Mouse (Mus musculus): ENCODE measurements around the gene Pla2g4e. TPM values are rescaled to one million over a fixed set of nuclear protein-coding genes. Genes with fewer than 3 reads are reported as not detected.
A peak's percentile ranks its signal among the peaks of the same experiment; 100 is the strongest.

Gene Pla2g4e
- not detected in 2 replicates for polyA plus RNA-seq (2016; fragmentation: Nextera tagmentation; extraction: Ambion mirVana)

GRCm38 (mm10) chr2:120244679-120245420 is at the start of gene Pla2g4e:
Gene Pla2g4e, minus strand, starts transcription at chr2:120245335.
- H3K27ac ChIP-seq (replicated peaks), result no peak within 1 kb of the TSS; the same call in 1 of the 2 replicates
- H3K4me1 ChIP-seq, result peaks cover 11% of the 10 kb centered on the region
- H3K4me3 ChIP-seq, result peak within 1 kb of the TSS; percentile 59
- DNase-seq (ENCODE audit: low spot score), result peak; percentile 63
- no peaks in the 10 kb centered on the region for H3K9me3 ChIP-seq
- no peaks in the 10 kb centered on the region for H3K36me3 ChIP-seq (replicated peaks)
- peaks cover 40% of the 10 kb centered on the region for H3K27me3 ChIP-seq (replicated peaks; ENCODE audit: low read depth, poor library complexity, severe bottlenecking)
- WGBS, result 3% methylated on average over 27 of the region's 27 CpGs

DNA sequence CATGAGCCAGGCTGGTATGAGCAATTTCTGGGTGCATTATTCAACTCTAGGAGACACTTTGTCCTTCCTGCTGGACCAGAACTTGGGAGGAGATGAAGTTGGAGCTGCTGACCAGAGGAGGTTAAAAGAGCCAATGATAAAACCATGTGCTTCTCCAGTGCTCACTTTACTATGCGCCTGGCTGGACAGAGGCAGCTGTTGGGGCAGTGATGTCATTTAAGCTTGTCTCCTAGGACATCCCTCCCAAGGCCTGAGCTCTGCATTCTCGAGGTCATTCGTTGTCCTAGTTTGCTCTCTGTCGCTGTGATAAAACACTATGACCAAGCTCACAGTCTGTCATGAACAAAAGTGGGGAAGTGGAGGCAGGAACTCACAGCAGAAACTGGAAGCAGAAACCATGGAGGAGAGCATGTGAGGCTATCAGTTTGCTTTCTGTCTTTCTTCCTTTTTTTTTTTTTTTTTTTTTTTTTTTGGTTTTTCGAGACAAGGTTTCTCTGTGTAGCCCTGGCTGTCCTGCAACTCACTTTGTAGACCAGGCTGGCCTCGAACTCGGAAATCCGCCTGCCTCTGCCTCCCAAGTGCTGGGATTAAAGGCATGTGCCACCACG is 46.4 kb upstream of the Pla2g4e start:
- no peak for DNase-seq (ENCODE audit: low spot score)
- Histone ChIP-seq H3K27ac (replicated peaks) (no peak overlapping the region), H3K36me3 (replicated peaks) (no peaks in the 10 kb centered on the region), H3K4me3 (no peak overlapping the region), H3K9me3 (no peaks in the 10 kb centered on the region), H3K27me3 (replicated peaks; ENCODE audit: low read depth, poor library complexity, severe bottlenecking) (no peaks in the 10 kb centered on the region), H3K4me1 (no peaks in the 10 kb centered on the region)
- 89% methylated on average over 8 of the region's 9 CpGs for WGBS

GRCm38 (mm10) chr2:120288995-120289394 is 43.9 kb upstream of the Pla2g4e start, which contains the start of gene Pla2g4d:
Gene Pla2g4d, minus strand, starts transcription at chr2:120289197.
- DNase-seq (ENCODE audit: low spot score), result no peak
- Histone ChIP-seq H3K36me3 (replicated peaks) (no peaks in the 10 kb centered on the region), H3K4me1 (no peaks in the 10 kb centered on the region), H3K9me3 (no peaks in the 10 kb centered on the region), H3K27me3 (replicated peaks; ENCODE audit: low read depth, poor library complexity, severe bottlenecking) (no peaks in the 10 kb centered on the region), H3K4me3 (no peak within 1 kb of the TSS), H3K27ac (replicated peaks) (no peak within 1 kb of the TSS)
- 72% methylated on average over 5 of the region's 5 CpGs for WGBS

DNA sequence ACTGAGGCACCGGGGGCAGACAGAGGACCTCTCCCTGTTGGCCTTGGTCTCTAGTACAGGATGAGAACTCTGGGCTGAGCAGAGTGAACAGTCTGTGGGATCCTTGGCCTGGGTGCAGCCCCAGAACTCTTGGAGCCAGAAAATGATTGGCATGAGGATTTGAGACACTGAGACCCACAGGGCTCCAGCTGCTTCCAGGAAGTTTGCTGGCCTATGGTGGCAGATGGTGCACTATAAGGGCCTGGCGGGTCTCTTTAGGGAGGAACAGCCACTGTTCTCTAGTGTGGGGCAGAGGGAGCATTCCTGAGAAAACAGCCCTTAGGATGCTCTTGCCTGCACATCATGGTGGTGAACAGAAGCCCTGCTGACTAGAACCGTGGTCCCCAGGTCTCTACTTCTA is 43.3 kb upstream of the Pla2g4e start:
- H3K9me3 ChIP-seq, result no peaks in the 10 kb centered on the region
- H3K27me3 ChIP-seq (replicated peaks; ENCODE audit: low read depth, poor library complexity, severe bottlenecking), result no peaks in the 10 kb centered on the region
- DNase-seq (ENCODE audit: low spot score), result no peak
- no peaks in the 10 kb centered on the region for H3K36me3 ChIP-seq (replicated peaks)
- H3K4me1 ChIP-seq, result 0 out of 2 replicates have a peak, but pooled peaks cover 3% of the 10 kb centered on the region
- WGBS, result 87% methylated on average over 3 of the region's 3 CpGs
- no peak overlapping the region for H3K27ac ChIP-seq (replicated peaks)
- no peak overlapping the region for H3K4me3 ChIP-seq

- 73% methylated on average over 4 of the region's 4 CpGs for WGBS
- Histone ChIP-seq H3K9me3 (no peaks in the 10 kb centered on the region), H3K27me3 (replicated peaks; ENCODE audit: low read depth, poor library complexity, severe bottlenecking) (no peaks in the 10 kb centered on the region), H3K36me3 (replicated peaks) (no peaks in the 10 kb centered on the region), H3K27ac (replicated peaks) (no peak overlapping the region), H3K4me1 (0 out of 2 replicates have a peak, but pooled peaks cover 3% of the 10 kb centered on the region), H3K4me3 (no peak overlapping the region)
- DNase-seq (ENCODE audit: low spot score), result no peak
Observed at GRCm38 (mm10) chr2:120285639-120286038, 40.5 kb upstream of the Pla2g4e start.

DNA sequence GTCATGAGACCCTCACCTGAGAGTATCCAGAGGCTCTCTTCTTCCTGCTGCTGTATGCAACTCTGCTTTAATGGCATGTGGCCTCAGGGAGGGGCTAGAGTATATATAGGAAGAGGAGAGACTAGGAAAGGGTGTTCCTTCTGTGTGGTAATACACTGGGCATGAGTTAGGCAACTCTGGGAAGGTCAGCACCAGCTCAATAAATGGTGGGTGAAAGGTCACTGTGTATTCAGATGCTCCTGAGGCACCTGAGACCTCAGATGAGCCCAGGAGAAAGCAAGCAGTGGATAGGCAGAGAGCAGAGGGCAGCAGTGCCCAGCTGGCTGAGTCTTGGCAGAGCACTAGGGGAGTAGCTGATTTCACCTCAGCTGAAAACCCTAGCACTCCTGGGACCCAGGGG is 39.6 kb upstream of the Pla2g4e start:
- H3K27me3 ChIP-seq (replicated peaks; ENCODE audit: low read depth, poor library complexity, severe bottlenecking), result no peaks in the 10 kb centered on the region
- H3K36me3 ChIP-seq (replicated peaks), result no peaks in the 10 kb centered on the region
- H3K27ac ChIP-seq (replicated peaks), result no peak overlapping the region
- H3K4me3 ChIP-seq, result no peak overlapping the region
- H3K4me1 ChIP-seq, result peaks cover 3% of the 10 kb centered on the region; the same call in 1 of the 2 replicates
- DNase-seq (ENCODE audit: low spot score), result no peak
- H3K9me3 ChIP-seq, result no peaks in the 10 kb centered on the region

- DNase-seq (ENCODE audit: low spot score), result no peak
- Histone ChIP-seq H3K27me3 (replicated peaks; ENCODE audit: low read depth, poor library complexity, severe bottlenecking) (no peaks in the 10 kb centered on the region), H3K36me3 (replicated peaks) (no peaks in the 10 kb centered on the region), H3K4me3 (no peak overlapping the region), H3K9me3 (no peaks in the 10 kb centered on the region), H3K4me1 (peaks cover 3% of the 10 kb centered on the region; the same call in 1 of the 2 replicates), H3K27ac (replicated peaks) (no peak overlapping the region)
- 83% methylated on average over 5 of the region's 5 CpGs for WGBS
Observed at GRCm38 (mm10) chr2:120284094-120284493, 39.0 kb upstream of the Pla2g4e start.

- no peak overlapping the region for H3K4me3 ChIP-seq
- 56% methylated on average over 6 of the region's 6 CpGs for WGBS
- no peak overlapping the region for H3K27ac ChIP-seq (replicated peaks)
- H3K27me3 ChIP-seq (replicated peaks; ENCODE audit: low read depth, poor library complexity, severe bottlenecking), result no peaks in the 10 kb centered on the region
- no peak for DNase-seq (ENCODE audit: low spot score)
- no peaks in the 10 kb centered on the region for H3K9me3 ChIP-seq
- peaks cover 3% of the 10 kb centered on the region; the same call in 1 of the 2 replicates for H3K4me1 ChIP-seq
- no peaks in the 10 kb centered on the region for H3K36me3 ChIP-seq (replicated peaks)
Observed at GRCm38 (mm10) chr2:120283550-120283949, 38.4 kb upstream of the Pla2g4e start.

- Histone ChIP-seq H3K36me3 (replicated peaks) (no peaks in the 10 kb centered on the region), H3K9me3 (no peaks in the 10 kb centered on the region), H3K4me1 (peaks cover 3% of the 10 kb centered on the region; the same call in 1 of the 2 replicates), H3K4me3 (no peak overlapping the region), H3K27me3 (replicated peaks; ENCODE audit: low read depth, poor library complexity, severe bottlenecking) (no peaks in the 10 kb centered on the region), H3K27ac (replicated peaks) (no peak overlapping the region)
- 47% methylated on average over 3 of the region's 3 CpGs for WGBS
- DNase-seq (ENCODE audit: low spot score), result no peak
Observed at GRCm38 (mm10) chr2:120281221-120281620, 36.1 kb upstream of the Pla2g4e start.

- Histone ChIP-seq H3K4me1 (peaks cover 3% of the 10 kb centered on the region; the same call in 1 of the 2 replicates), H3K9me3 (no peaks in the 10 kb centered on the region), H3K36me3 (replicated peaks) (no peaks in the 10 kb centered on the region), H3K4me3 (no peak overlapping the region), H3K27me3 (replicated peaks; ENCODE audit: low read depth, poor library complexity, severe bottlenecking) (no peaks in the 10 kb centered on the region), H3K27ac (replicated peaks) (no peak overlapping the region)
- DNase-seq (ENCODE audit: low spot score), result peak; percentile 57
- WGBS, result 14% methylated on average over 8 of the region's 8 CpGs
Observed at GRCm38 (mm10) chr2:120279961-120280360, 34.8 kb upstream of the Pla2g4e start.

GRCm38 (mm10) chr2:120276951-120277350 is 31.8 kb upstream of the Pla2g4e start:
- no peaks in the 10 kb centered on the region for H3K36me3 ChIP-seq (replicated peaks)
- no peaks in the 10 kb centered on the region for H3K27me3 ChIP-seq (replicated peaks; ENCODE audit: low read depth, poor library complexity, severe bottlenecking)
- WGBS, result 80% methylated on average over 4 of the region's 4 CpGs
- H3K27ac ChIP-seq (replicated peaks), result no peak overlapping the region; the same call in 1 of the 2 replicates
- H3K4me3 ChIP-seq, result no peak overlapping the region
- no peaks in the 10 kb centered on the region; the same call in 1 of the 2 replicates for H3K4me1 ChIP-seq
- DNase-seq (ENCODE audit: low spot score), result no peak
- H3K9me3 ChIP-seq, result no peaks in the 10 kb centered on the region

- H3K4me3 ChIP-seq, result peak overlapping the region; percentile 37
- H3K9me3 ChIP-seq, result no peaks in the 10 kb centered on the region
- no peaks in the 10 kb centered on the region for H3K36me3 ChIP-seq (replicated peaks)
- WGBS, result 2% methylated on average over 9 of the region's 9 CpGs
- DNase-seq (ENCODE audit: low spot score), result peak; percentile 56
- peaks cover 25% of the 10 kb centered on the region for H3K27me3 ChIP-seq (replicated peaks; ENCODE audit: low read depth, poor library complexity, severe bottlenecking)
- H3K4me1 ChIP-seq, result peaks cover 17% of the 10 kb centered on the region
- H3K27ac ChIP-seq (replicated peaks), result peak overlapping the region; percentile 37; the same call in 1 of the 2 replicates
Observed at GRCm38 (mm10) chr2:120268635-120269034, 23.5 kb upstream of the Pla2g4e start.

GRCm38 (mm10) chr2:120265523-120265922 is 20.4 kb upstream of the Pla2g4e start:
- Histone ChIP-seq H3K27me3 (replicated peaks; ENCODE audit: low read depth, poor library complexity, severe bottlenecking) (peaks cover 25% of the 10 kb centered on the region), H3K36me3 (replicated peaks) (no peaks in the 10 kb centered on the region), H3K9me3 (no peaks in the 10 kb centered on the region), H3K4me3 (no peak overlapping the region), H3K27ac (replicated peaks) (no peak overlapping the region), H3K4me1 (peaks cover 17% of the 10 kb centered on the region)
- DNase-seq (ENCODE audit: low spot score), result peak; percentile 26
- 64% methylated on average over 6 of the region's 6 CpGs for WGBS
